Mouse (Mus musculus) hindbrain, embryonic 15.5 days (tissue): ENCODE data around the gene Tnni3. TPM values are rescaled to one million over a fixed set of nuclear protein-coding genes. Genes with fewer than 3 reads are reported as not detected.

Source experiments
- polyA plus RNA-seq: library from polyadenylated mRNA; unstranded; fragments of >200 nt; fragmentation: Nextera tagmentation; extraction: Ambion mirVana; gene quantifications from 2 replicates; pipeline ENCODE4 v1.2.1, GENCODE M21; 2015

The Tnni3 gene
- polyA plus RNA-seq, 1 experiment from 2014 or later: 2.1 TPM

Other genes with a start within 250 kb of the Tnni3 start
- not detected in 2 replicates for gene Ncr1, start 186.5 kb downstream of the Tnni3 start, polyA plus RNA-seq
- gene Gp6, start 126.5 kb downstream of the Tnni3 start, polyA plus RNA-seq: 0.10 TPM in 1 of 2 replicates, not detected in the other
- gene Rdh13, start 78.6 kb downstream of the Tnni3 start, polyA plus RNA-seq: 42.6 and 43.4 TPM in 2 replicates
- 13.9 and 15.4 TPM in 2 replicates for gene Eps8l1, start 63.6 kb downstream of the Tnni3 start, polyA plus RNA-seq
- 49.3 and 49.9 TPM in 2 replicates for gene Ppp1r12c, start 22.5 kb downstream of the Tnni3 start, polyA plus RNA-seq
- 4.0 and 4.6 TPM in 2 replicates for gene Tnnt1, start 7.8 kb downstream of the Tnni3 start, polyA plus RNA-seq
- 2.8 and 3.6 TPM in 2 replicates for gene Dnaaf3, start 8.2 kb upstream of the Tnni3 start, polyA plus RNA-seq
- gene Syt5, start 23.3 kb upstream of the Tnni3 start, polyA plus RNA-seq: 99.6 and 117 TPM in 2 replicates
- 1.2 and 1.3 TPM in 2 replicates for gene Ptprh, start 79.8 kb upstream of the Tnni3 start, polyA plus RNA-seq
- gene Tmem86b, start 107.2 kb upstream of the Tnni3 start, polyA plus RNA-seq: 2.3 and 2.5 TPM in 2 replicates
- gene Ppp6r1, start 134.8 kb upstream of the Tnni3 start, polyA plus RNA-seq: 10.0 and 10.2 TPM in 2 replicates
- gene Hspbp1, start 160.8 kb upstream of the Tnni3 start, polyA plus RNA-seq: 168 and 171 TPM in 2 replicates
- 7.1 and 8.7 TPM in 2 replicates for gene Brsk1, start 166.4 kb upstream of the Tnni3 start, polyA plus RNA-seq
- gene Tmem150b, start 201.0 kb upstream of the Tnni3 start, polyA plus RNA-seq: 0.12 and 0.27 TPM in 2 replicates
- 57.4 and 61.8 TPM in 2 replicates for gene Kmt5c, start 215.9 kb upstream of the Tnni3 start, polyA plus RNA-seq
- gene Cox6b2, start 228.9 kb upstream of the Tnni3 start, polyA plus RNA-seq: 24.1 and 28.1 TPM in 2 replicates
- gene Fam71e2, start 247.1 kb upstream of the Tnni3 start, polyA plus RNA-seq: not detected in 2 replicates